Mouse (Mus musculus) CD4-positive, CD25-positive, alpha-beta regulatory T cell, adult 4 months (primary cell): ENCODE results near the gene Mup1. TPM values are rescaled to one million over a fixed set of nuclear protein-coding genes. Genes with fewer than 3 reads are reported as not detected.
"Not testable (repeated sequence)": the region's sequence is repeated elsewhere in the genome, so short reads cannot be mapped to it uniquely, and the experiment has no call there.

Experiments used
- ATAC-seq: one replicate; pipeline ENCODE4 v1.8.0; 2017
- polyA plus RNA-seq, 2 experiments: library from polyadenylated mRNA; unstranded; fragments of 100-300 nt; shearing (Covaris generic); gene quantifications; one replicate each; pipeline ENCODE4 v1.2.1; 2017

Gene Mup1
- polyA plus RNA-seq, result not detected

- not testable (repeated sequence) for ATAC-seq
Observed at GRCm38 (mm10) chr4:60501860-60502259, at the start of gene Mup1. Gene Mup1 (minus strand): TSS chr4:60501960.

Other genes with a start within 250 kb of the Mup1 start
- gene Mup9, start 80.0 kb downstream of the Mup1 start, polyA plus RNA-seq, result not detected
- not detected for gene Mup10, start 80.2 kb upstream of the Mup1 start, polyA plus RNA-seq
- not detected for gene Mup11, start 160.5 kb upstream of the Mup1 start, polyA plus RNA-seq
- gene Mup12, start 239.4 kb upstream of the Mup1 start, polyA plus RNA-seq, result not detected